Mouse (Mus musculus) liver, embryonic 14.5 days (tissue): ENCODE data around the gene Celsr2.

Experiments used
- CTCF ChIP-seq: IDR thresholded peaks from 2 replicates; pipeline ENCODE4 v1.5.1; 2016; ENCODE audit warnings: antibody characterized with exemption, low read depth, control low read depth
- EP300 ChIP-seq: IDR thresholded peaks from 2 replicates; pipeline ENCODE4 v1.6.1; 2016; ENCODE audit warnings: antibody characterized with exemption, low read depth

DNA sequence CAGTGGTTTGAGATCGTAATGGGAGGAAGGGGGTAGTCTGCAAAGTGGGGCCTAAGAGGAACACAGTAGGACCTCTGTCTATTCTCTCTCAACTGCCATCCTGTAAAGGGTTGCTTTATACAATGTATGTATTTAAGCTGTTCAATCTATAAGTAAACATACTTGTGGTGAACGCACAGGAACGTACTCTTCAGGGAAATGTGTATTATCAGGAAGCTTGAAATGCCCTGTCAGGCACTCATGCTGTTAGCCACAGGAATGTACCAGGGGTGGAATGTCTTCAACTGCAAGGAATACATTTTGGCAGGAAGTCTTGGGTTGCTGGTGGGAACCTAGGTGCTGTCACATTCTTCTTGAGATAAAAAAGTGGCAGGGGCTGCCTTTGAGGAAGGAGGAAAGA is 42.7 kb downstream of the Celsr2 start:
- TF ChIP-seq CTCF (no peak), EP300 (no peak)
